Mouse (Mus musculus) urinary bladder, postnatal 14 days (tissue): ENCODE results near the gene Ell.
"Not testable (repeated sequence)": the region's sequence is repeated elsewhere in the genome, so short reads cannot be mapped to it uniquely, and the experiment has no call there.

ENCODE experiments used
- DNase-seq: peaks from one replicate; pipeline ENCODE4 v3.0.0; 2021; ENCODE audit warnings: low spot score

The Ell gene

DNA sequence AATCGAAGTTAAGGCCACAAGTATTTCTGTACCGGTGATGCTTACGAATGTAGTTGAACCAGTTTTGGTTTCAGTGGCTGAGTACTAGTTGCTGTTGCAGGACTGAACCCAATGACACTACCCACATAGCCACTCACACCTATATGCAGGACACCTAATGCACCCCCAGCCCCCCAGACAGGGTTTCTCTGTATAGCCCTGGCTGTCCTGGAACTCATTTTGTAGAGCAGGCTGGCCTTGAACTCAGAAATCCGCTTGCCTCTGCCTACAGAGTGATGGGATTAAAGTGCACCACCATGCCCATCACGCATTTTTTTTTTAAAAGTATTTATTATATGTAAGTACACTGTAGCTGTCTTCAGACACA is 32.2 kb upstream of the Ell start:
- no peak for DNase-seq

DNA sequence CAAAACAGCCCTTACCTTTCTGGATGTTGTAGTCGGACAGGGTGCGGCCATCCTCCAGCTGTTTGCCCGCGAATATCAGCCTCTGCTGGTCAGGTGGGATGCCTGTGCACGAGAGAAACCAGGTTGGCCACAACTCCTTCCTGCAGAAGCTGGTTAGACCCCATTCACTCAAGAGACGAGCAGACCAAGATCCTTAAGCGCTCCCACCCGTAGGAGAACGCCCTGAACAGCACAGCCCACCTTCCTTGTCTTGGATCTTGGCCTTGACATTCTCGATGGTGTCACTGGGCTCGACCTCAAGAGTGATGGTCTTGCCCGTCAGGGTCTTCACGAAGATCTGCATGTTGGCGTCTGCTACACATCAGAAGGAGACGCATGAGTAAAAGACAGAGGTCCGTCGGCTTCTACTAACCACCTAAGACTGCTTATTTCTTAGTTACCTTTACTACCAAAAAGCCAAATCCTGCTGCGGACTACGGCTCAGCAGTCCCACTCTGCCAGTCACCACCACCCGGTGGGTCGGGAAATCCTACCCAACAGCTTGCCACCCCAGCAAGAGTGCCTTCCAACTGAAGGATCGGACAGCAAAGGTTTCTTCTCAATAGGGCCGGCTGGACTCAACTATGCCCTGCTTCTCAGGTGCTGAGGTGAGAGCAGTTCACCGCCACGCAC is 29.8 kb upstream of the Ell start:
- DNase-seq = no peak

DNA sequence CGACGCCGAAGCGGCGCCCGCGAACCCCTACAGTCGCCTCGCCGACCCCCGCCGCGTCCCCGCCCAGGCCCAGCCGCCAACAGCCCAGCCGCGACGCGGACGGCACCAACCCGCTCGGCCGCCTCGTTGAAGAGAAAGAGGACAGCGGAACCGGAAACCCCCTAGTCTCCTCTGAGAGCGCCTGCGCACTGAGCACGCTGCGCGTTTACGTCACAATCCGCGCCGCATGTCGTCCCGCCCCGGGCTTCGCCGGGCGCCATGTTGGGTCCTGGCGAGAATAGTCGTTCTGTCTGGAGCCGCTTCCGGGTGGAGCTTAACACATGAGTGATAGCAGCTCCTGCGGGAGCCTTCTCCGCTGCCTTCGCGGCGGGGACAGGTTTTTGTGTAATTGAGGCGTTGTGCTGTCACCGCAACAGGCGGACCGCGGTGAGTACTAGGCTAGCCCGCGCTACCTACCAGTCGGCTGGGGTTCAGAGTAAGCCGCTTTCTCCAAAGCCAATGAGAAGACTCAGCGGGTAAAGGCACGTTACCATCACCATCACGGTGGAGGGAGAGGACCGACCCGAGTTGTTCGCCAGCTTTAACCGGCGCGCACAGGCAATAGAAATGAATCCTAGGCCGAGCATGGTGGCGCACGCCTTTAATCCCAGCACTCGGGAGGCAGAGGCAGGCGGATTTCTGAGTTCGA is 28.9 kb upstream of the Ell start, which contains the start of gene Uba52:
Gene Uba52, minus strand, starts transcription at position 574 of the 688 bp plus-strand sequence.
- DNase-seq = peak; percentile 97

DNA sequence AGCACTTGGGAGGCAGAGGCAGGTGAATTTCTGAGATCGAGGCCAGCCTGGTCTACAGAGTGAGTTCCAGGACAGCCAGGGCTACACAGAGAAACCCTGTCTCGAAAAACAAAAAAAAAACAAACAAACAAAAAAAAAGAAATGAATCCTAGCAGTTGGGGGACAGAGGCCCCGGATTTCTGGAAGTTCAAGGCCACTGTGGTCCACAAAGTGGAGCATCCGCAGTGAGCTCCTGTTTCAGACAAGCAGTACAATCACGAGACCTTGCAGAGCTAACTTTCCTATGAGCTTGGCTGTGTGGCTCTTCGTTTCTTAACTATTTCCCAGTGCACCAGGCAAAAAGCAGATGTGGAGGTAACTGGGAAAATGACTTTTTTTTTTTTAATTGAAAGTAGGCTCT is 28.1 kb upstream of the Ell start:
- DNase-seq = not testable (repeated sequence)

DNA sequence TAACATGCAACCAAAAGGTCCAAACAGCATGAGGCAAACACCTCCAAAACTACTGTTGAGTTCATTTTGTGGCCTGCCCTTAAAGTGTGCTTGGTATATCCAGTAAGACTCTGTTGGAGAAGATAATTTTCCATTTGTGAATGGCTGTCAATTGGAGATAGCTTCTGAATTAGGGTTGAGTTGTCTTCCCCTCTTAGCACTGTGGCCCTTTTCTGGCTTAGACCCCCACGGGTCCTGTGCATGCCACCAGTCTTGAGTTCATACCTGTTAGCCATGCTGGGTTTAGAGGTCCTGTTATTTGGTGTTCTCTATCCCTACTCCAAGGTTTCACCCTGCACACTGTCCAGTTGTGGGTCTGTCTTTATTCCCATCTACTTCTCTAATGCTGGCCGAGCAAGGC is 27.5 kb upstream of the Ell start:
- no peak for DNase-seq

DNA sequence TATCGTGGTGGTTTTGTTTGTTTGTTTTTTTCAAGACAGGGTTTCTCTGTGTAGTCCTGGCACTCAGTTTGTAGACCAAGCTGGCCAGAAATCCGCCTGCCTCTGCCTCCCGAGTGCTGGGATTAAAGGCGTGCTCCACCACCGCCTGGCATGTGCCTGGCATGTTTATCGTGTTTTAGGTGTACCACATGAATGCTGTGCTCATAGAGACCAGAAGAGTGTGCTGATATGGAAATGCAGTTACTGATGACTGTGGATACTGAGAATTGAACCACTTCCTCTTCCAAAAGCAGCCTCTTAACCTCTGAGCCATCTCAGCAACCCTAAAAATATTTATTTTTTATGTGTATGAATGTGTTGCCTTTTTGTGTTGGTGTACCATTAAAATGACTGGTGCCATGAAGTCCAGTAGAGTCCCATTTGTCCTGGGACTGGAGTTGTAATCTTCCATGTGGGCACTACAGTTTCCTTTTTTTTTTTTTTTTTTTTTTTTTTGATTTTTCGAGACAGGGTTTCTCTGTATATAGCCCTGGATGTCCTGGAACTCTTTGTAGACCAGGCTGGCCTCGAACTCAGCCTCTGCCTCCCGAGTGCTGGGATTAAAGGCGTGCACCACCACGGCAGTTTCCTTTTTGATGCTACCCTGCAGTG is 26.9 kb upstream of the Ell start:
- no peak for DNase-seq

DNA sequence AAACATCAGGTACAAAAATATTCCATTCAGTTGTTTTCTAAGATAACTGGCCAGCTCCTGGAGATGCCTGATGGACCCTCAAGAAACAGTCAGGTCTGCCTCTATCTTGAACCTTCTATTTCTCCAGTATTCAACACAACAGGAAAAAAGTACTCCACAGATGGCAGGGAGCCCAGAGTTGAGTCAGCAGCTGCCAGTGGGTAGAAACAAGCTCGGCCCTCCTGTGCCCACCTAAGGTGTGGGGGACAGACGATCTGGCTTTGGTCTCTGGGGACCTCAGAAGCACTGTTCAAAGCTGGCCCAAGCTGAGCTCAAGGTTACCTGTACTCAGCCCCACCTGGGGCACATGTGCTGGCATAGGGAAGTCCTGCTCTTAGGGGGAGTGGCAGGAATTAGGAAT is 25.8 kb upstream of the Ell start:
- DNase-seq = no peak

DNA sequence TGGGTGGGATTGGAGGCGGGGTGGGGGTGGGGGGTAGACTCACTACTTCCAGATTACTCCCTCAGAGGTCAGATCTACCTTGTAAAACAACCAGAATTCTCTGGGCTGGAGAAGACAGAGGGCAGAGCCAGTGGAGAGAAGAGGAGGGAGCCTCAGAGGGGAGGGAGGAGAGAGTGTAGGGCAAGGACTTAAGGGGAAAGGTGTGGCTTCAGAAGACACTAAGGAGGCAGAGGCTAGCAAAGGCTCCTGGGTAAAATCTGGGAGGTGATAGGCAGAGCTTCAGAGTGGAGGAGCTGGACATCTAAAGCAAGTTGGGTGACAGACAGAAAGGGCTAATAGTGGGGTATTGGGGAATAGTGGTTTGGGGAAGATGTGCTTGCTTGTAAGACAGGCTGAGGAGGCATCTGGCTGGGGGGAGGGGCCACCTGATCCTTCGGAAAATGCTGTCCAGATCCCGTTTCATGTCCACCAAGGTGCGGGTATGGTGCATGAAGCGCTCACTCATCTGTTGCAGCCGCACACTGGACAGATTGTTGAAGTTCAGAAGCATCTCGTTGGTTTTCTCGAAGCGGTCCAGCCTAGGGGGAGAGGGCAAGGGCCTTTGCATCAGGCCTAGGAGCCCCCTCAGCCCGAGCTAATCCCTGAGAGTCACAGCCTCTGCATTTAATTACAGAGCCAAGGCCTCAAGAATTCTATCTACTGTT is 21.2 kb upstream of the Ell start:
- DNase-seq = no peak

DNA sequence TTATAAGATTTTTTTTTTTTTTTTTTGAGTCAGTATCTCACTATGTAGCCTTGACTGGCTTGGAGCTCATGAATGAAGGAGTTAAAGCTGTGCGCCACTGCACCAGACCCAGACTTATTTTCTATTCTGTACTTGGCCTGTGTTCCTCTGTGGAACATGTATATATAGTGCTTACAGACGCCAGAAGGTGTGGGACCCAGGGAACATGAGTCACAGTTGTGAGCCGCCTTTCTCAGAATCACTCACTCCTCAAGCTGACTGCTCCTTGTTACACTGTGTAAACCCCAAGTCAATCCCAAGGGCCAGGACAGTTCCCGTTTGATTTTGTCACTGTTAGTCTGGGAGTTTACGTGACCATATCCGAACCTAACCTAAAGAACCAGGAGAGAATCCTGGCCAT is 20.2 kb upstream of the Ell start:
- DNase-seq = no peak

DNA sequence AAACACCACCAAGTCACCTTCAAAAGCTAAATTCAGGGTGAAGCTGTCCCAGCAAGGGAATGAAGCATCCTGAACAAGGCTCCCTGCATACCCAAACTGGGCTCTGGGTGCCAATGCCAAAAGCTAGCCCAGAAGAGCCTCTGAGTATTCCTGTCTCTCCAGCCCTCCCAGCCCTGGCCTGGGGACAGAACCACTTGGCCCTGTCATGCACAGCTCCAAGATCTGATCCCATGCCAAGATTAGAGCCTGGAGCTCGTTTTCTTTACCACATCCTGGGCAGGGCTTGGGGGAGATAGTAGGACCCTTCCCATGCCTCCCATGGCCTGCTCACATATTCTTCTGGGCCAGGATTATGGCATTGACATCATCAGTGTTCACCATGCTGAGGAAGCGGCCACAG is 19.7 kb upstream of the Ell start:
- DNase-seq = no peak

DNA sequence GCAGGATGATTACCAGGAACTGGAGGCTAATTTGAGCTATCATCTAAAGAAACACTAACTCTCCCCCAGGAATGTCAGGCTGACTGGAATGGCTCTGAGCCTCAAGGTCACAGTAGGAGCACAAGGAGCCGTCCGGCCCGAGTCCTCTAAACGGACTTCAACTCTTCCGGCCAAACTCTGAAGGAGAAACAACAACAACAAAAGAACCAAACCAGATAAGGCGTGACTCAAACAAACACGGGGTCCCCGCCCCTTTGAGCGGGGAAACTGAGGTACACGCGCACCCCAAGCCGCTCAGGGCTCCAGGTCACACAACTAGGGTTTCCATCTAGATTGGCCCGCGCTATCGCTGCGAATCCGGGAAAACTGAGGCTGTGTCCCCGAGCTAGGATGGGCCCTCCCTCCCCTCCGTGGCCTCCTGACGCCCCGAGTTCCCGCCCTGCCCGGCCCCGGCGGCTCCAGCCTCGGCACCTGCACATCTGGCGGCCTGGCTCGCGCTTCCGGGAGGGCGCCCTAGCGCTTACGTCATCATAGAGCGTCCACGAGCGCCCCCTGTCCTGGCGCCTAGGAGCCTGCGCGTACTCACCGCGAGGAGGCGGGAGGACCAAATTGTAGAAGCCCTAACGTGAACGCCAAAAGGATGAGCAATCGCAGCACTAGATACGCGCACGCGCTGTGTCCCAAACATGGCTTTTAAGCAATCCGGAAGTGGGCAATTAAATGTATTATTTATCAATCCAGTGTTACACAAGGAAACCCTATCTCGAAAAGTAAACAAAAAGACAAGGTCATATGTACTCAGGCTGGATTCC is 16.5 kb upstream of the Ell start:
- DNase-seq = peak; percentile 96

DNA sequence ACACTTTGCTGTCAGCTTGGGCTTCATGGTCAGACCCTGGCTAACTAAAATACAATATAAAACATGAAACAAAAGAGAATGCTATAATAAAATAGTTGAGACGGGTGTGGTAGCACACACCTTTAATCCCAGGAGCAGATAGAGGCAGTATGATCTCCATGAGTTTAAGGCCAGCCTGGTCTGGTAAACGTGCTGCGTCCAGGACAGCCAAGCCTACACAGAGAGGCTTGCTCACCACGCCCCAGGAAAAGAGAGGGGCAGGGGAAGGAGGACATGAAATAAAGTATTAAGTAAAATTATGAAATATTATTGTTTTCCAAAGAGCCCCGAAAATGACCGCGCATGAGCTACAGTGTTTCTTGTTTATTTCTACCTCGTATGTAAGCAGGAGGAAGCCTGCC is 12.1 kb upstream of the Ell start:
- DNase-seq = no peak

DNA sequence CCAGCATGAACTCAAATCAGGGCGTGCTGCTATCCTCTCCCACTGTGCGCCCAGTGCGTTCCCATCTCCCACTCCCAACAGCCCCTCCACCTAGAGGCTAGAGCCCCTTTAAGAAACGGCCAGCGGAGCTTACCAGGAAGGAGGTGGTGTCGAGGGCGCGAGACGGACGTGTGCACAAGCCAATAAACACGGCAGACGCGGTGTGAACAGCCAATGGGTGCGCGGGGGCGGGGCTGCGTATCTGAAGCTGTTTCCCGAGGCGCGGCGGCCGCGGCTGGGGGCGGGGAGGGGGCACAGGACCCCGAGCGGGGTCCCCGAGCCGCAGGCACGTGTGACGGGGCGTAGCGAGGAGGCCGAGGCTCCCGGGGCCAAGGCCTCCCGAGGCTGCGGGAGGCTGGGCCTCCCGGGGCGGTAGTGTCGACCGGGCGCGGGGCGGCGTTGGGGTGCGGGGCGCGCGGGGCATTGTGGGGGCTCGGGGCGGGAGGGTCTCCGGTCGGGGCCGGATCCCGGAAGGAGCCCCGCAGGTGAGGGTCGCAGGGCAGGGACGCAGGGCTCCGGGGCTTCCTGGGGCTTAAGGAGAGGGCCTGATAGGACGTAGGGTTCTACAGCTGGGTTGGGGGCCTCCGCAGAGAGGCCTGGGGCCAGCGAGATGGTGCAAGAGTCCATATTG is 11.6 kb upstream of the Ell start, which contains the start of the genes Fkbp8 and Kxd1:
Gene Fkbp8, plus strand, starts transcription at position 213 of the 670 bp plus-strand sequence.
Gene Kxd1, minus strand, starts transcription at position 445 of the 670 bp plus-strand sequence.
- DNase-seq = peak; percentile 97

DNA sequence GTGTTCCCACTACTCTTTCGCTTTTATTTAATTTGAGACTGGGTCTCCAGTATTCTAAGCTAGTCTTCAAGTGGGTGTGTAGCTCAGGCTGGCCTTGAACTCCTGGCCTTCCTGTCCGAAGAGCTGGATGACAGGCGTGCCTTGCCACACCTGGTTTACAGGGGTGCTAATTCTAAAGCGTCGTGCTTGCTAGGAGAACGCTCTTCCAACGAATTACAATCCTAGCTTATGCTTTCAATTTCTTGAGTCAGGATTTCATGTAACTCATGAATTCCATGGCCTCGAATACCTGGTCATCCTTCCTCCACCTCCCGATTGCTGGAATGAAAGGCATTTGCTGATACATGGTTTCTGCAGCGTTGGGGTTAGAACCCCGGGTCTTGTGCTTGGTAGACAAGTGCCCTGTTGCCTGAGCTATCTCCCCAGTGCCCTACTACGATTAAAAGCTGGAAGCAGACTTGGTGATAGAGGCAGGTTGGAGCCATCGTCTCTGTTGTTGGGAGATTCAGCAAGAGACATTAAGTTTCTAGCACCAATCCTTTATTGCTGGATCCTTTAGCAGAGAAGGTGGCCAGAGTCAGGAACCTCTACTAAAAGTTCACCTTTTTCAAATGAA is 11.0 kb upstream of the Ell start:
- no peak for DNase-seq

DNA sequence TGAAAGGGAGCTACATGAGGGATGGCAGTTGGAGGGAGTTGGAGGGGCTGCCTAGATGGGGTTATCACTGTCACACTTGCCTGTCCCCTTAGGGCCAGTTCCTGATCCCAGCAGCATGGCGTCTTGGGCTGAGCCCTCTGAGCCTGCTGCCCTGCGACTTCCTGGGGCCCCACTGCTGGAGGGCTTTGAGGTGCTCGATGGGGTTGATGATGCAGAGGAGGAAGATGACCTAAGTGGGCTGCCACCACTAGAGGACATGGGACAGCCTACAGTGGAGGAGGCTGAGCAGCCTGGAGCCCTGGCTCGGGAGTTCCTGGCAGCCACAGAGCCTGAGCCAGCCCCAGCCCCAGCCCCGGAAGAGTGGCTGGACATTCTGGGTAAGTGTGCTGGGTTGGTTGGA is 10.0 kb upstream of the Ell start:
- DNase-seq = no peak

DNA sequence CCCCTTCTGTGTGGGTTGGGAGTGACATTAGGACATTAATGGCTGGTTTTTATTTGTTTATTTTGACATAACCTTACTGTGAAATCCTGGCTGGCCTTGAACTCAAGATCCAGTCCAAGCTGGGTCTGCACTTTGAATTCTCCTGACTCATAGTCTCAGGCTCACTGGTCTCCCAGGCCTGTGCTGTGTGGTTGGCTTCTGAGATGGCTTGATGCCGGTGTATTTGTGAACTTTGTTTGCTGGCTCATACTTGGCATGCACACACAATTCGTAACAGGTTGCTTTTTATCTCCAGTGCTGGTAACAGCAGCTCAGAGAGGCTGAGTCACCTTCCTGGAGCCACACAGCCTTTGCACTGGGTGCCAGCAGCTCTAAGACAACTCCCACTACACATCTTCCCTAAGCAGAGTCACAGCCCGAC is 9.5 kb upstream of the Ell start:
- DNase-seq = no peak

DNA sequence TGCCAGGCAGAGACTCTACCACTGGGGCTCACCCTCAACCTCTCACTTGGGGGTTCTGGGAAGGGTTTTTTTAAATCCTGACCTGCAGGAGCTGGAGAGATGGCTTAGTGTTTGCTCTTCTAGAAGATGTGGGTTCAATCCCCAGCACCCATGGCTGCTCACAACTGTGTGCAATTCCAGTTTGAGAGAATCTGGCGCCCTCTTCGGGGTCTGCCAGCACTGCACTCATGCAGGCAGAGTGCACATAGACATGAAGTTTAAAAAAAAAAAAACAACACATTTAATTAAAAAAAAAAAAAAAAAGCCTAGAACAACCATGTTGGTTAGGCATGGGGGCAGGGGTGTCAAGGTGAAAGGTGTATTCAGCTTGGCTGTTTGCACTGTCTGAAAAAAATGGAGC is 8.9 kb upstream of the Ell start:
- DNase-seq = no peak

DNA sequence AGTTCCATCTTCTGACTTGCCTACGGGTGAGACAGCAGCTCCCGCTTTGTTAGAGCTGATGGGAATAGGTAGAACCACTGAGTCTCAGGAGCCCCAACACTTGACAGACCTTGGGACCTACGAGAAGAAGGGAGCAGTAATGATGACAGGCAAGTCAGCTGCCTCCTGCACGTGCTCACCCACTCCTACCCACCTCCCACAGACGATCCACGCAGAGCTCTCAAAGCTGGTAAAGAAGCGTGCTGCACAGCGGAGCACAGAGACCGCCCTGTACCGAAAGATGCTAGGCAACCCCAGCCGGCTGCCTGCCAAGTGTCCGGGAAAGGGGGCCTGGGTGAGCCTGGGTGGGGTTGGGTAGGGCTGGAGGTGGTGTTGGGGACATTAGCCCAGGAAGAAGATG is 5.0 kb upstream of the Ell start:
- DNase-seq = no peak

DNA sequence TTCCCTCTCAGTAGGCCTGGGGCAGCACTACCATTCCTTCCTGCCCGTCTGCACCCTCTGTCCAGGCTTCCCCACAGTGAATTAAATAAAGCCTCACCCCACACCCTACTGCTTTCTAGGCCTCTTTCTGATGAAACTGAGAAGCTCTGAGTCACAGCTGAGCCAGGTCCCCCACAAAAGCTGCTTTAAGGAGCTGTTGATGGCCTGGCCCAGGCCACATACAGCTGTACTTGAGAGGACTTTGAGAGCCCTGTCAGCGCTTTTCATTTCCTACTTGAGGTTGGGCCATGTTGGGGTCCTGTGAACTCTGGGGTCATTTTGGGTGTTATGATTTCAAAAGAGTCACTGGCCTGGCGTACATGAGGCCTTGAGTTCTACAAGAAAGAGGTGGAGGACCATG is 4.0 kb upstream of the Ell start:
- no peak for DNase-seq

DNA sequence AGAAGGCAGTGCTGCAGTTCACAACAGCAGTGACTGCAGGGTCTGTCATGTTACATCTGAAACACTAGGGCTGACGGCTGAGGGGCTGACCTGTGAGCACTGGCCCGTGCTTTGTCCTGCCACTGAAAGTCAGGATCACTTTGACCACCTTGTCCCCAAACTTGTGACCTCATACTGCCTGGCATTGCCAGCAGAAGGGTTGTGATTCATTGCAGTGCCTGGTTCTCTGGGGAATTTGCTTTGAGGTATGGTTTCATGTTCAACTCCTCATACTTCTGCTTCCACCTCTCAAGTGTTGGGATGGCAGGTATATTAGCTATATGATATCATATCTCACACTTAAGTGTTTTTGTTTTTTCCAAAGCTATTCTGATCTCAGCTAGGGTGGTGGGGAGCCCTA is 3.6 kb upstream of the Ell start:
- DNase-seq = no peak
